Mouse (Mus musculus): ENCODE data around the gene Tmem240.
"Not testable (repeated sequence)": the region's sequence is repeated elsewhere in the genome, so short reads cannot be mapped to it uniquely, and the experiment has no call there.

The Tmem240 gene

GRCm38 (mm10) chr4:155734951-155735702, 527 bp downstream of the Tmem240 start:
- no peak for DNase-seq (ENCODE audit: low read depth, low spot score)

DNA sequence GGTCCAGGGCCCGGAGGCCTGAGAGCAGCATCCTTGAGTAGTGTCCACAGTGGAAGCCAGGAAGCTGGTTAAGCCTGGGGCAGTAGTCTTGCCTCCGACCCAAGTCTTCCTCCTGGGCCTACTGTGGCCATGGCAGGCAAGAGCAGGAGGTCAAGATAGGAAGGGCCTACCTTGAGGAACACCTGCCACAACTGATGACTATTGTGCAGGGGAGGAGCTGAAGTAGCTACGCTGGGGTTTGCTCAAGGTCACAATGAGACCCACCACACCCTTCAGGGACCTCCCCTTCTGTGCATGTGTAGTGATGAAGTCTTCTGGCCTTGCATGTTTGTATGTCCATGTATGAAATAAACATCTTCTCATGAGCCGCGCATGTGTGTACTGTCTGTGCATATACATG, 1.2 kb downstream of the Tmem240 start:
- no peak for DNase-seq (ENCODE audit: low read depth, low spot score)

- no peak for DNase-seq (ENCODE audit: low read depth, low spot score)
These were observed 1.8 kb downstream of the Tmem240 start for GRCm38 (mm10) chr4:155736421-155736820.

GRCm38 (mm10) chr4:155738262-155738661, 3.7 kb downstream of the Tmem240 start:
- no peak for DNase-seq (ENCODE audit: low read depth, low spot score)

DNA sequence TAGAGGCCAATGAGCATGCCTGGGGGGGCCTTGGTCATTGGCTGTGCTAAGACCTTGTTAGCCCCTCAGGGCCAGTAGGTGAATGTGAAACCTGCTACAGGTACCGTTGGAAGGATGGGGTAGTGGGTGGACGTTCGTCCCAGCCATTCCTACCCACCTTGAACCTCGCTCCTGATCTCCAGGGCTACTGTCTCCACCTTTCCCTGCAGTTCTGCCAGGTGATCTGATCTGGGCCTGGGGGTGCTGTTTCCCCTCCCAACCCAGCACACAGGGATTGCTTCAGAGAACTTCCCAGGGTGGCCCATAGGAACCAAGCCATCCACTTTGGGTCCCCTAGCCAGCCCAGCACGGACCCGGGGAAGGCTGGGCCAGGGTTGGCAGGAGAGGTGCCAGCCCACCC, 4.6 kb downstream of the Tmem240 start:
- DNase-seq (ENCODE audit: low read depth, low spot score) = no peak

GRCm38 (mm10) chr4:155739741-155740636, 5.4 kb downstream of the Tmem240 start:
- DNase-seq (ENCODE audit: low read depth, low spot score) = no peak

GRCm38 (mm10) chr4:155740681-155741080, 6.1 kb downstream of the Tmem240 start:
- DNase-seq (ENCODE audit: low read depth, low spot score) = not testable (repeated sequence)

- no peak for DNase-seq (ENCODE audit: low read depth, low spot score)
These were observed 8.1 kb downstream of the Tmem240 start for GRCm38 (mm10) chr4:155742684-155743083.

- DNase-seq (ENCODE audit: low read depth, low spot score) = no peak
These were observed 9.9 kb downstream of the Tmem240 start for GRCm38 (mm10) chr4:155744474-155744873.

GRCm38 (mm10) chr4:155745136-155745535, 10.5 kb downstream of the Tmem240 start:
- no peak for DNase-seq (ENCODE audit: low read depth, low spot score)

- no peak for DNase-seq (ENCODE audit: low read depth, low spot score)
These were observed 11.5 kb downstream of the Tmem240 start for GRCm38 (mm10) chr4:155746036-155746548.

DNA sequence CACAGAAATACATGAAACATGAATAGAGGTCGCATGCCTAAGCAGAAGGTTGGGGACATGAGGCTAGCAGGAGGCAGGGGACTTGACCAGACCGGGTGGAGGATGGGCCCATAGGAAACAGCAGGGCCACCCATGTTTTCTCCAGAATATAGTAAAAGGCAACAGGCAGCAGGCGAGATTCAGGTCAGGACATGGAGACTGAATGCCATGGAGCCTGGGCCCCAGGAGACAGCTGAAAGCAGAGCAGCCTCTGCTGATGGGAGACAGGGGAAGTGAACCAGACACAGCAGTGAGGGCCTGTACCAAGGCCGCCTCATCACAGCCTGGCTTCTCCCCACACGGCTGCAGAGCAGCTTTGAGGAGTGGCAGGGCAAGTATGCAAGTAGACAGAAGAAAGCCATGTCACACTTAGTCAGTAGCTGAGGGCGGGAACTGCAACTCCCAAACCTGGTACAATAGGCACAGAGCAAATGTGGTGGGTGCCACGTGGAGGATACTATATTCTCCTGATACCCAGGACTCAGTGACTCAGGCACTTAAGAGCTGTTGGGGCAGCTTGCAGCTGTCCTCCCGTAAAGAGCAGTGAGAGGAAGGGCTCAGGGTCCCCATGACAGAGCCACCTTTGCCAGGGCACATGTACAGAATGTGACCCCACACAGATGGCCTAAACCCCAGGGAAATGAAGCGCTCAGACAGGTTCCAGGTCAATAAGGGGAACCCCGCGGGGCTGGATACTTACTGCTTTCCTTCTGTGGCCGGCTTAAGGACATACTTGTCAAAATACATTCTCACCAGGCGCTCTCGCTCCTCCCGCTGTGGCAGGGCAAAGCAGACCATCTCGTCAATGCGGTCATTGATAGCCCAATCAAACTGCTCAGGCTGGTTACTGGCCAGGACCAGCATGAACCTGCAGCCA, 12.2 kb downstream of the Tmem240 start:
- no peak for DNase-seq (ENCODE audit: low read depth, low spot score)

- no peak for DNase-seq (ENCODE audit: low read depth, low spot score)
These were observed 22.4 kb downstream of the Tmem240 start for GRCm38 (mm10) chr4:155757011-155757410.

GRCm38 (mm10) chr4:155759862-155760612, 25.4 kb downstream of the Tmem240 start:
- no peak for DNase-seq (ENCODE audit: low read depth, low spot score)

DNA sequence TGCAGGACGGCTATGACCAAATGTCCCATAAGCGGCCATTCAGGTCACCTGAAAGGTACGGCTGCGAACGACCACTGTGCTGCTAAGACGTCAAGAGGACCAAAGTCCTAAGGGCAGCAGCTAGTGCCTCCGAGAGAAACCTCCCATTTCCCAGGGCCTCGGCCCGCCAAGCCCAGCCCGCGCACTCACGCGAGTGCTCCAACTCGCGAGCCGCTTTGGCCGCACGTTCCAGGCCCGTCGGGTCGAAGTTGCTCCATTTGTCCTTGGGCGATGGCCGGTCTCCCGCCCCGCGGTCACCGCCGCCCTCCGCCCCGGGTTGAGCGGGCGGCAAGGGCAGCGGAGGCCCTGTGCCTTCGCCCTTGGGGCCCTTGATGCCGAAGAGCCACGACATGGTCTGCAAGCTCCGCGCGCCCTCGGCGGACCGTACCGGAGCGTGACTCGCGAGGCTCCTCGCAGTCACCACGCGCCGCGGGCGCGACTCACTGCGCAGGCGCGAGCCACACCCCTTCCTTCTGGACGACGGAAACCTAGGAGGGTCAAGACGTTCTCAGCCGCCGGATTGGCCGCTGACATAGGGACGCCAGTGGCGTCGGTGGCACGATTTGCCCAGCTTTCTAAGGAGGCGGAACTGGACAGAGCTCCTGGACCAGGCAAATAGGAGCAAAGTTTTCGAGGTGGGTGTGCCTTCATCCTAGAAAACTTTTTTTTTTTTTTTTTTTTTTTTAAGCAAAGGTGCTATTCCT, 26.2 kb downstream of the Tmem240 start, which contains the start of gene Atad3a:
Gene Atad3a (minus strand): TSS at position 481 of the 743 bp plus-strand sequence.
- DNase-seq (ENCODE audit: low read depth, low spot score) = peak; percentile 85

DNA sequence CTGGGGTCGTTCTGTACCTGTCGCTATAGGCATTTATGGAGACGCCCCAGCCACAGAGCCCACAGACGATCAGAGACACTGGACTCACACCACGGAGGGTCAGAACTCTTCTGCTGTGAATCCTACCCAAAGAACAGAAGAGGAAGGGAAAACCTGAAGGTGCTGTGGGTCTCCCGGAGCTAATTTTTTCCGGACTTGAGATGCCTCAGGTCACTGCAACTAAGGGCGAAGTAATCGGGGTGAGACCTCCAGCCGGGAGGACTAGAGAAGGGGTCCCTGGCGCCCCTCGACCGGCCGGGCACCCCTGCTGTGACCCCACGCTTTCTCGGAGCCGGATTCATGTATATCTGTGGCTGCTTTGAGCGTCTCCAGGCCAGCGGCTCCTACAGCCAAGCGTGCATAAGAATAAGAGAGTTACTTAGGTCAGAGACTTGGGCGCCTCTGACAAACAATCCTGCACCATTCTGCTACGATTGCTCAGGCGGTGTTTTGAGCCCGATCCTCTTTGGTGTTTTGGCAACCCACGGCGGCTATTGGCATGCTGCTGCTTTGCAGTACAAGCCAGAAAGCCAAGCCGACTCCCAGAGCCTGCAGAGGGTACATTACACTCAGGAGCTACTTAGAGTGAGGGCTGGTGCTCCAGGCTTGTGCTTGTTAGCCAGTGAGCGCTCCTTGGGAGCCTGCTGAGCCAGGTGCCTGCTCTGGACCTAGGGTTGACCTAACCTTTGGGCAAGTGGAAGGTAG, 26.9 kb downstream of the Tmem240 start:
- no peak for DNase-seq (ENCODE audit: low read depth, low spot score)

GRCm38 (mm10) chr4:155762357-155762756, 27.8 kb downstream of the Tmem240 start:
- DNase-seq (ENCODE audit: low read depth, low spot score) = no peak

DNA sequence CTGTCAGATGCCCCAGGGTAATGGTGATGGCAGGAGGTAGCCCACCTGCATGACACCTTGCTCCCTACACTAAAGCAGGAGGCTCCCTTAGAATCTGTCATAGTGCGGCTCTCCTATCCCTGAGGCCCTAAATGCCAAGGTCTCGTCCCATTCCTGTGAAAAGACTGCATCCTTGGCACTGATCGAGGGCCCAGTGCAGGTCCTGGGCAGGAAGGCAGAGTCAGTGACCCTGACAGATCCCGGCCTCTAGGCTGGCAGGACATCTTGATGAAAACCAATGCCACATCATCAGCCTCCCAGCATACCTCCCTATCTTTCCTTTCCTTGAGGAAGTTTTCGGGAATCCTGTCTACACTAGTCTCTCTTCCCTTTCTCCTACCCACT, 34.9 kb downstream of the Tmem240 start:
- DNase-seq (ENCODE audit: low read depth, low spot score) = no peak

DNA sequence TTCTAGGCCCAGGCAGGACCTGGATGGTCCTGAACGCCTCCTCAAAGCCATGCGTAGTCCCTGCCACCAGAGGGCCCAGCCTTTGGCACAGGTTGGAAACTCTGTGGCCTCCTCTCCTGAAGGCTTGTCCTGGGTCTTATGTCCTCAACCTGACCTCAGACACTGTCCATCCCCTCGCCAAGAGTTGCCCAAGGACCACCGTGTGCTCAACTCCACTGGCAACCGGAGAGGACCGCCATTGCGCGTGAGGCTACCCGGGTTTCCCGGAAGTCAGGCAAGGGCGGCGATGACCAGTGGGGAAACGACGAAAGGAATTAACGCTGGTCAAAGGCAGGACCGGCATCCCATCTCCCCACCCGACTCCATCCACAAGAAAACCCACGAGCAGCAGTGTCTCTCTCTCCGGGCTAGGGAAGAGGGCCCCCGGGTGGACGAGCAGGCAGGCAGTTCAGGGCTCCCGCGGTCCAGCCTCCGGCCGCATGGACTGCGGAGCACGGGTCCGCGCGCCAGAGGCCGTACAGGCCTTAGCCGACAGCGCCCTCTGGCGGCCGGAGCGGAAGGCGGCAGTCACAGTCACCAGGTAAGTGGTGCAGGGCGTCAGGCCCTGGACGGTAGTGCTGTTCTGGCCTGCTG, 35.4 kb downstream of the Tmem240 start:
- DNase-seq (ENCODE audit: low read depth, low spot score) = no peak

All from WW6 (cell line).